Mouse (Mus musculus) naive thymus-derived CD4-positive, alpha-beta T cell, adult 5 months (primary cell): ENCODE measurements around the gene Emilin2. TPM values are rescaled to one million over a fixed set of nuclear protein-coding genes. Genes with fewer than 3 reads are reported as not detected.

ENCODE experiments used
- polyA plus RNA-seq: library from polyadenylated mRNA; unstranded; fragments of 100-300 nt; shearing (Covaris generic); gene quantifications from one replicate; pipeline ENCODE4 v1.2.1, GENCODE M21; 2017

Gene Emilin2
- not detected for polyA plus RNA-seq

GRCm38 (mm10) chr17:71311340-71312171 is at the start of gene Emilin2:
TSS of gene Emilin2 (minus strand) at chr17:71311978.

Other genes starting within 250 kb of the Emilin2 start
- 19.6 TPM for gene Lpin2, start 129.4 kb downstream of the Emilin2 start, polyA plus RNA-seq
- 22.0 TPM for gene Gm4707, start 147.9 kb upstream of the Emilin2 start, polyA plus RNA-seq
- 367 TPM for gene Smchd1, start 163.4 kb upstream of the Emilin2 start, polyA plus RNA-seq
- gene Ndc80, start 214.9 kb upstream of the Emilin2 start, polyA plus RNA-seq = 30.2 TPM
- gene Spdya, start 240.1 kb upstream of the Emilin2 start, polyA plus RNA-seq = 0.90 TPM